Mouse (Mus musculus) ZHBTc4 (cell line): ENCODE data around the gene Cacnb3.
A peak's percentile ranks its signal among the peaks of the same experiment; 100 is the strongest.
"Not testable (repeated sequence)": the region's sequence is repeated elsewhere in the genome, so short reads cannot be mapped to it uniquely, and the experiment has no call there.

Experiments
- DNase-seq: peaks from one replicate; pipeline ENCODE4 v3.0.0-alpha.2; 2011; ENCODE audit warnings: low read depth, low spot score

Cacnb3 gene

GRCm38 (mm10) chr15:98630540-98630939, at the start of gene Cacnb3:
TSS of gene Cacnb3 (plus strand) at chr15:98630840.
- no peak for DNase-seq

GRCm38 (mm10) chr15:98582410-98582809, 48.2 kb upstream of the Cacnb3 start:
- no peak for DNase-seq

- DNase-seq = no peak
These were observed 47.6 kb upstream of the Cacnb3 start for GRCm38 (mm10) chr15:98582996-98583395.

GRCm38 (mm10) chr15:98585421-98585820, 45.2 kb upstream of the Cacnb3 start:
- DNase-seq = peak; percentile 42

GRCm38 (mm10) chr15:98586141-98586540, 44.5 kb upstream of the Cacnb3 start:
- not testable (repeated sequence) for DNase-seq

GRCm38 (mm10) chr15:98587751-98588150, 42.9 kb upstream of the Cacnb3 start:
- DNase-seq = no peak

- DNase-seq = no peak
These were observed 40.9 kb upstream of the Cacnb3 start for GRCm38 (mm10) chr15:98589640-98590336.

- DNase-seq = no peak
These were observed 39.2 kb upstream of the Cacnb3 start for GRCm38 (mm10) chr15:98591396-98591795.

GRCm38 (mm10) chr15:98594193-98594592, 36.4 kb upstream of the Cacnb3 start:
- peak; percentile 80 for DNase-seq

- DNase-seq = no peak
These were observed 35.6 kb upstream of the Cacnb3 start for GRCm38 (mm10) chr15:98595049-98595448.

- no peak for DNase-seq
These were observed 34.0 kb upstream of the Cacnb3 start for GRCm38 (mm10) chr15:98596609-98597008.

- DNase-seq = no peak
These were observed 30.5 kb upstream of the Cacnb3 start for GRCm38 (mm10) chr15:98600036-98600709.

GRCm38 (mm10) chr15:98601832-98602190, 28.8 kb upstream of the Cacnb3 start:
- no peak for DNase-seq

- DNase-seq = peak; percentile 59
These were observed 28.3 kb upstream of the Cacnb3 start for GRCm38 (mm10) chr15:98602191-98602881.

- no peak for DNase-seq
These were observed 27.6 kb upstream of the Cacnb3 start for GRCm38 (mm10) chr15:98602921-98603458.

- DNase-seq = no peak
These were observed 26.5 kb upstream of the Cacnb3 start for GRCm38 (mm10) chr15:98604041-98604575.

GRCm38 (mm10) chr15:98606051-98606536, 24.5 kb upstream of the Cacnb3 start:
- no peak for DNase-seq

- no peak for DNase-seq
These were observed 23.9 kb upstream of the Cacnb3 start for GRCm38 (mm10) chr15:98606739-98607138.

GRCm38 (mm10) chr15:98607557-98607956, 23.1 kb upstream of the Cacnb3 start:
- no peak for DNase-seq

- no peak for DNase-seq
These were observed 22.4 kb upstream of the Cacnb3 start for GRCm38 (mm10) chr15:98608058-98608783.

- no peak for DNase-seq
These were observed 21.8 kb upstream of the Cacnb3 start for GRCm38 (mm10) chr15:98608784-98609250.
